Mouse (Mus musculus) ES-E14 (cell line): Measurements from ENCODE around the gene Aff1.

Experiments used
- HCFC1 ChIP-seq: IDR thresholded peaks from 2 replicates; pipeline ENCODE4 v1.6.1; 2012; ENCODE audit warnings: low read length, inconsistent platforms, borderline replicate concordance; ENCODE audit not compliant: insufficient read depth
- MAFK ChIP-seq: IDR thresholded peaks from 2 replicates; pipeline ENCODE4 v1.6.1; 2014; ENCODE audit warnings: mild to moderate bottlenecking, low read depth, low read length, inconsistent platforms; ENCODE audit not compliant: insufficient read depth
- ZC3H11A ChIP-seq: IDR thresholded peaks from 2 replicates; pipeline ENCODE4 v1.6.1; 2012; ENCODE audit warnings: low read depth, mild to moderate bottlenecking, inconsistent platforms, low read length, borderline replicate concordance

GRCm38 (mm10) chr5:103694094-103694493, 1.9 kb downstream of the Aff1 start:
- TF ChIP-seq HCFC1 (no peak), ZC3H11A (no peak), MAFK (no peak)
